Mouse (Mus musculus): ENCODE measurements at regions not wholly inside any gene's neighbourhood (a gene's known extent, or its start where the extent isn't known, plus 50 kb on each side); places are given as distances from the start of the nearest gene placed in this dataset.
"Not testable (repeated sequence)": the region's sequence is repeated elsewhere in the genome, so short reads cannot be mapped to it uniquely, and the experiment has no call there.

- not testable (repeated sequence) for DNase-seq (ENCODE audit: low spot score in 2 of 2)
Measured at GRCm38 (mm10) chr2:51793291-51793690, 141.7 kb downstream of the Rbm43 start.

- DNase-seq (ENCODE audit: low spot score in 2 of 2): peak; percentile 54 to 74
Measured at GRCm38 (mm10) chr2:51799856-51800255, 135.1 kb downstream of the Rbm43 start.

GRCm38 (mm10) chr2:51822976-51823375 is 112.0 kb downstream of the Rbm43 start:
- DNase-seq (ENCODE audit: low spot score in 2 of 2): no peak

GRCm38 (mm10) chr2:51830286-51830944 is 104.5 kb downstream of the Rbm43 start:
- DNase-seq (ENCODE audit: low spot score in 2 of 2): peak; percentile 34 to 40

- DNase-seq (ENCODE audit: low spot score in 2 of 2): no peak
Measured at GRCm38 (mm10) chr2:51830965-51831720, 103.8 kb downstream of the Rbm43 start.

GRCm38 (mm10) chr2:51837864-51838263 is 97.1 kb downstream of the Rbm43 start:
- no peak for DNase-seq (ENCODE audit: low spot score in 2 of 2)

GRCm38 (mm10) chr2:51840808-51841207 is 94.2 kb downstream of the Rbm43 start:
- DNase-seq (ENCODE audit: low spot score in 2 of 2): no peak

GRCm38 (mm10) chr2:51844831-51845230 is 90.1 kb downstream of the Rbm43 start:
- DNase-seq (ENCODE audit: low spot score in 2 of 2): peak; percentile 15 to 17

- DNase-seq (ENCODE audit: low spot score in 2 of 2): no peak
Measured at GRCm38 (mm10) chr2:51847556-51847955, 87.4 kb downstream of the Rbm43 start.

GRCm38 (mm10) chr2:51847964-51848363 is 87.0 kb downstream of the Rbm43 start:
- DNase-seq (ENCODE audit: low spot score in 2 of 2): no peak

- no peak for DNase-seq (ENCODE audit: low spot score in 2 of 2)
Measured at GRCm38 (mm10) chr2:51848491-51848890, 86.5 kb downstream of the Rbm43 start.

GRCm38 (mm10) chr2:51850581-51850980 is 84.4 kb downstream of the Rbm43 start:
- DNase-seq (ENCODE audit: low spot score in 2 of 2): no peak

- DNase-seq (ENCODE audit: low spot score in 2 of 2): no peak
Measured at GRCm38 (mm10) chr2:51851711-51852110, 83.3 kb downstream of the Rbm43 start.

GRCm38 (mm10) chr2:51857226-51857625 is 77.7 kb downstream of the Rbm43 start:
- DNase-seq (ENCODE audit: low spot score in 2 of 2): peak; percentile 4 to 19

- no peak for DNase-seq (ENCODE audit: low spot score in 2 of 2)
Measured at GRCm38 (mm10) chr2:51866045-51866444, 68.9 kb downstream of the Rbm43 start.

- no peak for DNase-seq (ENCODE audit: low spot score in 2 of 2)
Measured at GRCm38 (mm10) chr2:51868878-51869510, 66.0 kb downstream of the Rbm43 start.

- DNase-seq (ENCODE audit: low spot score in 2 of 2): no peak
Measured at GRCm38 (mm10) chr2:51871571-51871970, 63.4 kb downstream of the Rbm43 start.

Measured in gastrocnemius, adult 8-10 months (tissue).